Mouse (Mus musculus) heart, postnatal 14 days (tissue): Measurements from ENCODE around the gene Il7r. TPM values are rescaled to one million over a fixed set of nuclear protein-coding genes. Genes with fewer than 3 reads are reported as not detected.
"Not testable (repeated sequence)": the region's sequence is repeated elsewhere in the genome, so short reads cannot be mapped to it uniquely, and the experiment has no call there.

ENCODE experiments used
- DNase-seq, 2 experiments: peaks; one replicate each; pipeline ENCODE4 v3.0.0; 2021 to 2022
- intact Hi-C: fragments of 180-260 bp; cut with DNase I; formaldehyde crosslinking; loops from one replicate; pipeline ENCODE4 v1.15.1; 2025
- long read RNA-seq, 2 experiments: library from polyadenylated mRNA; stranded (forward); transcript quantifications; one replicate each; pipeline ENCODE4 v2.0.0; 2021
- total RNA-seq, 2 experiments: library from RNA; stranded (reverse); gene quantifications; 2 replicates each; pipeline ENCODE4 v1.2.3; 2021

Il7r gene
- total RNA-seq = 1 to 10 TPM in 1 of 2 experiments, under 1 TPM in 1; 0.45 to 1.1 TPM
- long read RNA-seq, experiment 1, partial matches to known transcripts = 0 of 1 reads
- long read RNA-seq, experiment 1, other reads (novel, unspliced or antisense) = 0 of 1 reads
- long read RNA-seq, experiment 2 = 0 reads

- intact Hi-C loops = no loop called here
- no peak for DNase-seq
Measured at GRCm38 (mm10) chr15:9530076-9530475, at the start of gene Il7r. Gene Il7r (minus strand): TSS chr15:9530176.

GRCm38 (mm10) chr15:9577303-9577702 lies 47.3 kb upstream of the Il7r start:
- no peak for DNase-seq
- intact Hi-C loops = no loop called here

GRCm38 (mm10) chr15:9574796-9575195 lies 44.8 kb upstream of the Il7r start:
- no peak for DNase-seq
- intact Hi-C loops = no loop called here

- DNase-seq = peak; percentile 13 to 50
- intact Hi-C loops = no loop called here
Measured at GRCm38 (mm10) chr15:9573361-9573760, 43.4 kb upstream of the Il7r start.

GRCm38 (mm10) chr15:9572664-9573063 lies 42.7 kb upstream of the Il7r start:
- intact Hi-C loops = no loop called here
- DNase-seq = no peak

GRCm38 (mm10) chr15:9571896-9572295 lies 41.9 kb upstream of the Il7r start:
- intact Hi-C loops = no loop called here
- DNase-seq = no peak

- no peak for DNase-seq
- intact Hi-C loops = no loop called here
Measured at GRCm38 (mm10) chr15:9567316-9567715, 37.3 kb upstream of the Il7r start.

GRCm38 (mm10) chr15:9565396-9565795 lies 35.4 kb upstream of the Il7r start:
- no peak for DNase-seq

GRCm38 (mm10) chr15:9564156-9564555 lies 34.2 kb upstream of the Il7r start:
- DNase-seq = no peak
- intact Hi-C loops = no loop called here

More at GRCm38 (mm10) chr15:9565396-9565795, 35.4 kb upstream of the Il7r start:
- intact Hi-C loops = no loop called here

- DNase-seq, intact Hi-C loops: not testable (repeated sequence)
Measured at GRCm38 (mm10) chr15:9557264-9557663, 27.3 kb upstream of the Il7r start.

- no peak for DNase-seq
- intact Hi-C loops = no loop called here
Measured at GRCm38 (mm10) chr15:9548951-9549350, 19.0 kb upstream of the Il7r start.

GRCm38 (mm10) chr15:9535200-9535599 lies 5.2 kb upstream of the Il7r start:
- intact Hi-C loops = no loop called here
- no peak for DNase-seq

GRCm38 (mm10) chr15:9533356-9533902 lies 3.5 kb upstream of the Il7r start:
- DNase-seq = no peak
- intact Hi-C loops = no loop called here

GRCm38 (mm10) chr15:9529646-9530045 lies 330 bp downstream of the Il7r start:
- no peak for DNase-seq
- intact Hi-C loops = no loop called here

- intact Hi-C loops = no loop called here
- no peak for DNase-seq
Measured at GRCm38 (mm10) chr15:9528186-9528935, 1.6 kb downstream of the Il7r start.

- intact Hi-C loops = no loop called here
- DNase-seq = no peak
Measured at GRCm38 (mm10) chr15:9526412-9526811, 3.6 kb downstream of the Il7r start.

GRCm38 (mm10) chr15:9524907-9525306 lies 5.1 kb downstream of the Il7r start:
- intact Hi-C loops = no loop called here
- DNase-seq = no peak

GRCm38 (mm10) chr15:9523956-9524355 lies 6.0 kb downstream of the Il7r start:
- DNase-seq = no peak
- intact Hi-C loops = no loop called here

GRCm38 (mm10) chr15:9523059-9523458 lies 6.9 kb downstream of the Il7r start:
- intact Hi-C loops = no loop called here
- no peak for DNase-seq

GRCm38 (mm10) chr15:9492077-9492476 lies 37.9 kb downstream of the Il7r start:
- DNase-seq = no peak

GRCm38 (mm10) chr15:9489417-9490118 lies 40.4 kb downstream of the Il7r start:
- intact Hi-C loops = no loop called here
- DNase-seq = no peak

More at GRCm38 (mm10) chr15:9492077-9492476, 37.9 kb downstream of the Il7r start:
- intact Hi-C loops = no loop called here
